Mouse (Mus musculus): ENCODE results near the gene Herc1.

Herc1 gene

GRCm38 (mm10) chr9:66542785-66543184 is 192.5 kb downstream of the Herc1 start:
- no peak for DNase-seq
